In the genomic region with DNA sequence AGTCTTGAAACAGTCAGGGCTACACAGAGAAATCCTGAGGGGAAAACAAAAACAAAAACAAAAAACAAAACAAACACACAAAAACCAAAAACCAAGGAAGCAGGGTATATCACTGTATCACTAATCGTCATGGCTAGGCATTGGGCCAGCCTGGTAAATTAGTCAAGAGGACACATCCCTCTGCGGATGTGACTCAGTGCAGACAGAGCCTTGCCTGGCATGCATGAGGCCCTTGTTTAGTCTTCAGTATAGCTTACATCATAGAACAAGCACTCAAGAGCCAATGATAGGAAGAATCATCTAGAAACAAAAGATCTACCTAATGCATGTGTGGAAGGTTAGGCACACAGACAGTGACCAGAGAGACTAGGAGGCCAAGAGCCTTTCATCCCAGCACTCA, we compare ENCODE assay signal across 21 mouse cellular contexts. TPM values are rescaled to one million over a fixed set of nuclear protein-coding genes. Genes with fewer than 3 reads are reported as not detected.
DNase-seq lines count a peak whose midpoint lies in the region; ATAC-seq and TF ChIP-seq lines count a peak whose summit lies in the region.
"Had no signal": no experiment of that assay in that cellular context is flagged by ENCODE, and none has a peak within 500 bp of the region (broad histone marks: within the 10 kb centered on the region; RNA-seq: fewer than 3 reads in every experiment).

No protein-coding gene starts in this region.

- TF ChIP-seq POLR2A in lung, adult 2 months (IDR thresholded peaks at IDR 0.05; ENCODE audit: borderline replicate concordance, extremely low read depth, low read depth, low read length): no peak

- H3K27ac ChIP-seq in hindbrain, embryonic 16.5 days (ENCODE audit: low read depth, low read length): no peak overlapping the region
- H3K27ac ChIP-seq: hindbrain, embryonic 12.5 days had no signal

- no peaks in the 10 kb centered on the region for H3K9me3 ChIP-seq in hindbrain, embryonic 16.5 days (ENCODE audit: control insufficient read depth, low read length)
- H3K9me3 ChIP-seq: heart, embryonic 12.5 days; hindbrain, embryonic 12.5 days had no signal

- no peak for TF ChIP-seq CTCF in lung, adult 2 months (IDR thresholded peaks at IDR 0.05; ENCODE audit: insufficient read depth, low read length)

- no peaks in the 10 kb centered on the region; the same call in 1 of the 2 replicates for H3K4me1 ChIP-seq in lung, adult 2 months (ENCODE audit: control insufficient read depth, insufficient read depth, low read length)
- no peaks in the 10 kb centered on the region for H3K4me1 ChIP-seq in hindbrain, embryonic 16.5 days (ENCODE audit: control insufficient read depth, insufficient read depth, low read depth, low read length)
- H3K4me1 ChIP-seq: hindbrain, embryonic 12.5 days had no signal

- H3K4me3 ChIP-seq in lung, adult 2 months (replicated peaks; ENCODE audit: extremely low read depth, low read depth, low read length): no peak overlapping the region
- H3K4me3 ChIP-seq in hindbrain, embryonic 16.5 days (ENCODE audit: low read length): no peak overlapping the region
- H3K4me3 ChIP-seq: heart, embryonic 12.5 days; hindbrain, embryonic 12.5 days had no signal

- whole genome bisulfite sequencing in lung, adult 2 months: 58% methylated on average over 2 of the region's 2 CpGs
- 89% methylated on average over 2 of the region's 2 CpGs for WGBS in hindbrain, embryonic 16.5 days

- no peak for ATAC-seq in hindbrain, embryonic 16.5 days
- ATAC-seq: activated CD4-positive, CD25-positive, alpha-beta regulatory T cell, adult 4 months; forebrain, postnatal 0 days; inflammation-experienced regulatory T-cells, adult 6 months had no signal

- DNase-seq in adrenal gland, adult (ENCODE audit: inconsistent age in 2 of 2, low spot score in 1 of 2): peak; percentile 34 to 69
- no peak for DNase-seq in adrenal gland, postnatal 4 days (ENCODE audit: low spot score in 2 of 2)
- DNase-seq in lung, postnatal 25 days (ENCODE audit: low spot score): peak; percentile 18
- no peak for DNase-seq in lung, adult 2 months
- DNase-seq in adrenal gland, adult 8-10 months: peak; percentile 29
- DNase-seq in right cerebral cortex, postnatal 4 days: no peak
- no peak for DNase-seq in frontal cortex, postnatal 36 days (ENCODE audit: low spot score in 2 of 2)
- DNase-seq: cerebellum, adult 11 months; cerebellum, postnatal 14 days; embryo, embryonic 11 days; forebrain, postnatal 0 days; heart, postnatal 14 days; kidney, postnatal 36 days; left cerebral cortex, postnatal 4 days; liver; thymus, postnatal 14 days had no signal

- no peaks in the 10 kb centered on the region for H3K27me3 ChIP-seq in hindbrain, embryonic 16.5 days (replicated peaks; ENCODE audit: control insufficient read depth, insufficient read depth, low read length)
- H3K27me3 ChIP-seq: heart, embryonic 12.5 days; hindbrain, embryonic 12.5 days had no signal

- no peak overlapping the region for H3K4me2 ChIP-seq in hindbrain, embryonic 16.5 days (ENCODE audit: low read length)
- H3K4me2 ChIP-seq: heart, embryonic 12.5 days; hindbrain, embryonic 12.5 days had no signal

- H3K36me3 ChIP-seq in hindbrain, embryonic 16.5 days (ENCODE audit: control insufficient read depth, insufficient read depth, low read length): no peaks in the 10 kb centered on the region
- H3K36me3 ChIP-seq: heart, embryonic 12.5 days; hindbrain, embryonic 12.5 days had no signal

- no peak overlapping the region for H3K9ac ChIP-seq in hindbrain, embryonic 16.5 days (ENCODE audit: low read depth, low read length)
- H3K9ac ChIP-seq: forebrain, postnatal 0 days; heart, embryonic 12.5 days; hindbrain, embryonic 12.5 days had no signal

RNA-seq across cellular contexts. Expression of gene Fam69a, which starts 9.1 kb away (rescaled TPM):
- total RNA-seq in adrenal gland, postnatal 4 days (2021): 10 to 100 TPM in 1 of 2 experiments, 1 to 10 TPM in 1; 9.8 to 10.1 TPM
- 1.6 and 4.4 TPM in 2 replicates for polyA plus RNA-seq in lung, adult 2 months (2012; rRNA removed)
- total RNA-seq in adrenal gland, adult 8-10 months (2022): 1 to 10 TPM; 4.2 to 6.4 (median 5.3) TPM
- polyA plus RNA-seq in hindbrain, embryonic 16.5 days (2015; fragmentation: Nextera tagmentation; extraction: Ambion mirVana): 68.1 and 73.3 TPM in 2 replicates

Comparison
In these comparisons a context has a peak if more than half of its experiments do, and no peak if none do; other contexts are left out.
1. DNase-seq: peak in adrenal gland, adult (2 of 2), lung, postnatal 25 days (single experiment) and adrenal gland, adult 8-10 months (single experiment); none in adrenal gland, postnatal 4 days (0 of 2), lung, adult 2 months (single experiment), right cerebral cortex, postnatal 4 days (single experiment) and frontal cortex, postnatal 36 days (0 of 2).